Mouse (Mus musculus): ENCODE data around the gene Zfp771. TPM values are rescaled to one million over a fixed set of nuclear protein-coding genes. Genes with fewer than 3 reads are reported as not detected.

Gene Zfp771
- total RNA-seq, 2 experiments from 2014 or later: 16.4 to 16.8 TPM

DNA sequence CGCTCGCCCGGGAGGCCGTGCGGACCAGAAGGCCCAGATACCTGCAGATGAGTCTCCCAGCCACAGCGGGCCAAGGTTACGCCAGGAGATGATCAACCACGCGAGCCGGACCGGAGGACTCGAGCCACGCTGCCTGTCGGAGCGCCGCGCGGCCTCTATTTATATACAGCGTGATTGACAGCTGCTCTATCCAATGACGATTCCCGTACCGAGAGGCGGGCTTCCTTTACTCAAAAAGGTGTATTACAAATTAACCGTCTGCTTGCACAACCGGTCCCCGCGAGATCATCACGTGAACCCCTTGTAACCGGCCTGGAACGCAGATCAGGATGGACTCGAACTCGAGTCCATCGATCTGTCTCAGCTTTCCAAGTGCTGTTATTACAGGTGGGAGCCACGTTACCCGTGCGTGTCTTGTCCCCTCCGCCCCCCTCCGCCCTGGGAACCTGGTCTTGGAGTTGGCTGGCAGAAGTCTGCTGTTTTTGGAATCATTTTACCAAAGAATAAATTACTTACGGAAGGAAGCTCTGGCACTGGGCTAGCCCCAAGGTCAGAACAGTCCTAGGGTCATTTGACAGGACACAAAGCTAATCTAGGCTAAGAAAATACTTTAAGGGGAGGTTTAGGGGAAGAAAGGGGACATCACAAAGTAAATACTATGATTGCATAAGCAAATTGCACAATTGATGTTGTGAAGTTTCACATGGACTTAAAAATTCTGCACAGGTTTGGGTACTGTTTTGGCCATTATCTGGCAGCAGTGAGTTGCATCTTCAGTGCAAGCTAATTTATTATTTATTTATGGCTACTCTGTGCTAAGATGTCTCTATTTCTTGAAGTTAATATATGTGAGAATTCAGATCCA, 30.1 kb downstream of the Zfp771 start, which contains the start of gene Sephs2:
TSS of gene Sephs2 (minus strand) at position 131 of the 865 bp plus-strand sequence.
- DNase-seq: peak; percentile 89 to 95
- intact Hi-C loops (cut with DNase I): no loop called here

DNA sequence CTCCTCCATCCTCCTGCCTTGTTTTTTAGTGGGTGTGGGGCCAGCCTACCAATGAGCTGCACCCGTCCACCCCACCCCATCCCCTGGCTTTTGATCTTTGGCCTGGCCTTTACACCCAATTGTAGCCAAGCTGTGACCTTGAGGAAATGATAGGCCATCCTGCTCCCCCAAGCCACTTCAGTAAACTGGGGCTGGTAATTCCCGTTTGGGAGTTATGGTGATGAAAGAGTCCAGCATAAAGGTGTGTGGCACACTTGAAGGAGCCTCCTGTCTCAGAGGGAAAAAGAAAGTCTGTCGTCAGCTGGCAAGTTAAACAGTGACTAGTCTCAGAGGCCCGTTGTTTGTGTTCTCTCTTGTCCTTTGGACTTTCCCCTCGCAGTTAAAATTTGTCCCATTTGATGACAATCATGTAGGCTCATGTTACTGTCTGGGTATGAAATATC, 32.5 kb downstream of the Zfp771 start:
- intact Hi-C loops (cut with DNase I): no loop called here
- no peak for DNase-seq

- DNase-seq: peak in 1 of 2 experiments; percentile 27
- intact Hi-C loops (cut with DNase I): no loop called here
These were observed 34.2 kb downstream of the Zfp771 start for GRCm38 (mm10) chr7:127278311-127278710.

- DNase-seq: no peak
These were observed 36.0 kb downstream of the Zfp771 start for GRCm38 (mm10) chr7:127280092-127280491.

DNA sequence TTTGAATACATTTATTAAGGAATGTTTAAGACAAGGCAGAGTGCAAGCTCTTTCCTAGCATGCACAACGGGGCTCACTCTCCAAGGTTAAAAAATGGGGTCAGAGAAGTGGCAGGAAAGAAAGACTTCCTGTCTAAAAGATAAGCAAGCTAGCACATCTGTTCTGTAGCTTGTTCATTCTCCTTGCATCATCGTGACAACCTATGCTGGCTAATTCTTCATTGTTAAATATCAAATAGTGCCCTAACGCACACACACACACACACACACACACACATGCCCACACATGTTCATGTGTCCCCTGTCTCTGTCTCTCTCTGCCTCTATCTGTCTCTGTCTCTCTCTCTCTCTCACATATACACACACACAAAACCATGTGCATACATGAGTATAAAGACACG, 37.0 kb downstream of the Zfp771 start:
- DNase-seq: no peak
- intact Hi-C loops (cut with DNase I): no loop called here

More at GRCm38 (mm10) chr7:127280092-127280491, 36.0 kb downstream of the Zfp771 start:
- intact Hi-C loops (cut with DNase I): no loop called here

DNA sequence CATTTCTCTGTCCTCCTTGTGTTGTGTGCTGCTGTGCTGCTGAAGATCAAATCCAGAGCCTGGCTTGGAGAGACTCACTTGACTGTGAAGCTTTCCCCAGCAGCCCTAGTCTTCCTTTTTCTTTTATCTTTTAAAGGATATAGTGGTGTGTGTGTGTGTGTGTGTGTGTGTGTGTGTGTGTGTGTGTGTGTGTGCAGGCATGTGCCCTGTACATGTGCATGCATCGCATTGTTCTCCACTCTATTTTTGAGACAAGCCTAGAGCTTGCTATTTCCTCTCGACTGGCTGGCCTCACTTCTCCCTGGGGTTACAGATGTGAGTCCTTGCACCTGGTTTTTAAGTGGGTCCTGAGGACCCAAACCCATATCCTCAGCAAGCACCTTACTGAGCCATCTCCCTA, 38.1 kb downstream of the Zfp771 start:
- DNase-seq: no peak
- intact Hi-C loops (cut with DNase I): no loop called here

- DNase-seq: no peak
- intact Hi-C loops (cut with DNase I): no loop called here
These were observed 41.1 kb downstream of the Zfp771 start for GRCm38 (mm10) chr7:127285154-127285553.

- DNase-seq: no peak
- intact Hi-C loops (cut with DNase I): no loop called here
These were observed 43.9 kb downstream of the Zfp771 start for GRCm38 (mm10) chr7:127287940-127288339.

DNA sequence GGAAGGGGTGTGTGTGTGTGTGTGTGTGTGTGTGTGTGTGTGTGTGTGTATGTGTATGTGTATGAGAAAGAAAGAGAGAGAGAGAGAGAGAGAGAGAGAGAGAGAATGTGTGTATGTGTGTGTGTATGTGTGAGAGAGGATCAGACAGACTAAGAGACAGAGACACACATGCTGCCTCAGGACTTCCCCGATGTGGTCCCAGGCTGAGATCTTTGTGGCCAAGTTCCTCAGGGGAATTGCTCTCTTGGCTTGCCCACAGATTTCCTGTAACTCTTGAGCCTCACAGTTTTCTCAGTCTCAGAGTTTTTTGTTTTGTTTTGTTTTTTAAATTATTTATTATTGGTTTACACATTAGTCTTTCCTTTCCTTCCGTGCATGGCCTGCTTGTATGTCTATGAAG, 45.2 kb downstream of the Zfp771 start:
- intact Hi-C loops (cut with DNase I): no loop called here
- no peak for DNase-seq

- intact Hi-C loops (cut with DNase I): no loop called here
- DNase-seq: no peak
These were observed 46.1 kb downstream of the Zfp771 start for GRCm38 (mm10) chr7:127290142-127290541.

DNA sequence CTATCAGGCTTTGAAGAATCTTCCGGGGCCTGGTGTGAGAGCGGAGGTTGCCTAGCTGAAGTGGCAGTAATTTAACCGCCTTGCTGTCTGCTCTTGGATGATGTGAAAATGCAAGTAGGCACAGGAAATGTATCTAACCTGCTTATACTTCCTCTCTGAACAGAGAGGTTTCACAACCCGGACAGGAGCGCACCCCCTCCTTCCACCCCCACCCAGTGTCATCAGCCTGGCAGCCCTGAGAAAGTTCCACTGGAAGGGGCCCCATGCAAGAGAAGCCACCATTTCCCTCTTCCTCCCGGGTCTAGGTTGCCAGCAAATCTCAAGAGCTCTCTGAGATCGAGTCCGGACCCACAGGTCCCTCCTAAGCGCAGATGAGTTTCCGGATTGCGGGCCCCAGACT, 52.0 kb downstream of the Zfp771 start, which contains the start of gene Itgal:
TSS of gene Itgal (plus strand) at position 163 of the 400 bp plus-strand sequence.
- no peak for DNase-seq
- intact Hi-C loops (cut with DNase I): no loop called here

DNA sequence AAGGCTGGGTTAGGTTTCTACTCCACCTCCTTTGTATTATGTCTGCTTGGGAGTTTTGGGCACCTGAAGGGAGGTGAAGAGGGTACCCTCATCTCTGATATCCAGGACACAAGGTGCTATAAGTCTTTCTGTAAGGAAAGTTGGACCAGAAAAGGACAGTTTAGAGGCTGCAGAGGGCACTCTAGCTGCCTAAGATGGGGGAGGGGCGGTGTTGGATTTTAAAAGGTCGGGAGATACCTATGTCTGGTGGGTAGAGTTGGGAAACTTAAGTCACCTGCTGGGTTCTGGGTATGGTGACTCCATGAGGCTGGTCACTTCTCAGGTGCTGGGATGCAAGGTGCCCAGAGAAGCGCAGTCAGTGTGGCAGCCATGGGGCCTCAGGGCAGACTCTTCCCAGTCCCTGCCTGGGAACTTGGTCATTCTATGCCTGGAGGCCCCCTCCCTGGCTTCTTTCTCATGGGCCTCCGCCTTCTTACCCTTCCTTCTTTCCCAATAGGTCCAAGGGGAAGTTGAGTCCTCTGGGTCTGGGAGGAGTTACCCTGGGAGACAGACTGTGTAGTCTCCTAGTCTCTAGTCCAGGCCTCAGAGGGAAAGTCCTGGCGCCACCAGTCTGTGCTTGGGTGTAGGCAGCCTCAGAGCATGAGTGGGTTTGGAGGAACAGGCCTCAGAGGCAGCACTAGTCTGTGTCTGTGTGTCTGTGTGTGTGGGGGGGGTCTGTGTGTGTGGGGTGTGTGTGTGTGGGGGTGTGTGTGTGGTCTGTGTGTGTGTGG, 52.9 kb downstream of the Zfp771 start:
- DNase-seq: no peak
- intact Hi-C loops (cut with DNase I): no loop called here

- no peak for DNase-seq
- intact Hi-C loops (cut with DNase I): no loop called here
These were observed 53.6 kb downstream of the Zfp771 start for GRCm38 (mm10) chr7:127297586-127298193.

Other genes with a start within 250 kb of the Zfp771 start
- 10 to 100 TPM; 20.3 to 25.7 TPM for gene Mvp, start 229.7 kb upstream of the Zfp771 start, total RNA-seq (2021)
- not detected for gene Pagr1b, start 227.8 kb upstream of the Zfp771 start, total RNA-seq (2021)
- gene Pagr1a, start 226.9 kb upstream of the Zfp771 start, total RNA-seq (2021): 10 to 100 TPM in 1 of 2 experiments, 1 to 10 TPM in 1; 6.1 to 11.4 TPM
- gene Gm42742, start 223.2 kb upstream of the Zfp771 start, total RNA-seq (2021): 10 to 100 TPM; 12.9 to 16.6 TPM
- gene Prrt2, start 223.1 kb upstream of the Zfp771 start, total RNA-seq (2021): under 1 TPM; 0.20 to 0.92 TPM
- 10 to 100 TPM; 69.8 to 76.4 TPM for gene Maz, start 217.2 kb upstream of the Zfp771 start, total RNA-seq (2021)
- gene Kif22, start 201.8 kb upstream of the Zfp771 start, total RNA-seq (2021): 1 to 10 TPM in 1 of 2 experiments, under 1 TPM in 1; 0.79 to 1.4 TPM
- not detected for gene Zg16, start 156.9 kb upstream of the Zfp771 start, total RNA-seq (2021)
- under 1 TPM; 0.41 to 0.69 TPM for gene AI467606, start 152.9 kb upstream of the Zfp771 start, total RNA-seq (2021)
- under 1 TPM; 0.15 to 0.76 TPM for gene Qprt, start 122.0 kb upstream of the Zfp771 start, total RNA-seq (2021)
- under 1 TPM; 0.07 to 0.26 TPM for gene Spn, start 106.5 kb upstream of the Zfp771 start, total RNA-seq (2021)
- gene Cd2bp2, start 48.2 kb upstream of the Zfp771 start, total RNA-seq (2021): 10 to 100 TPM; 24.1 to 28.0 TPM
- 10 to 100 TPM; 25.4 to 31.3 TPM for gene Tbc1d10b, start 35.8 kb upstream of the Zfp771 start, total RNA-seq (2021)
- over 10,000 TPM; 37,212 to 46,634 TPM for gene Mylpf, start 35.4 kb upstream of the Zfp771 start, total RNA-seq (2021)
- 1 to 10 TPM; 3.6 to 4.2 TPM for gene Zfp553, start 11.2 kb upstream of the Zfp771 start, total RNA-seq (2021)
- gene Sept1, start 11.1 kb upstream of the Zfp771 start, total RNA-seq (2021): 1 to 10 TPM; 1.4 to 2.4 TPM
- gene Dctpp1, start 16.4 kb downstream of the Zfp771 start, total RNA-seq (2021): 10 to 100 TPM; 26.8 to 29.1 TPM
- 10 to 100 TPM; 28.5 to 30.0 TPM for gene Sephs2, start 29.8 kb downstream of the Zfp771 start, total RNA-seq (2021)
- under 1 TPM; 0.27 to 0.79 TPM for gene Itgal, start 52.0 kb downstream of the Zfp771 start, total RNA-seq (2021)
- gene Zfp768, start 101.3 kb downstream of the Zfp771 start, total RNA-seq (2021): 10 to 100 TPM; 29.4 to 30.7 TPM
- 1 to 10 TPM; 1.6 to 3.2 TPM for gene Zfp747, start 131.8 kb downstream of the Zfp771 start, total RNA-seq (2021)
- gene 9130019O22Rik, start 142.9 kb downstream of the Zfp771 start, total RNA-seq (2021): 1 to 10 TPM; 1.3 to 2.0 TPM
- gene E430018J23Rik, start 149.4 kb downstream of the Zfp771 start, total RNA-seq (2021): 1 to 10 TPM; 1.3 to 2.6 TPM
- 1 to 10 TPM in 1 of 2 experiments, under 1 TPM in 1; 0.89 to 2.1 TPM for gene Zfp764, start 162.5 kb downstream of the Zfp771 start, total RNA-seq (2021)
- 1 to 10 TPM; 1.3 to 1.7 TPM for gene Zfp688, start 177.8 kb downstream of the Zfp771 start, total RNA-seq (2021)
- under 1 TPM; 0.69 to 0.87 TPM for gene Zfp689, start 204.9 kb downstream of the Zfp771 start, total RNA-seq (2021)
- gene Prr14, start 215.3 kb downstream of the Zfp771 start, total RNA-seq (2021): 10 to 100 TPM; 14.7 to 19.3 TPM
- gene Fbrs, start 234.9 kb downstream of the Zfp771 start, total RNA-seq (2021): 10 to 100 TPM; 15.0 to 24.6 TPM

Measured in gastrocnemius, postnatal 36 days (tissue).